Mouse (Mus musculus) neural tube, embryonic 13.5 days (tissue): ENCODE measurements at regions not wholly inside any gene's neighbourhood (a gene's known extent, or its start where the extent isn't known, plus 50 kb on each side); places are given as distances from the start of the nearest gene placed in this dataset.

Experiments used
- ATAC-seq: fragments of 200-750 bp; cut with Nextera tagmentation; 2 replicates; pipeline ENCODE4 v1.8.0; 2017; ENCODE audit warnings: low read depth, mild to moderate bottlenecking, moderate TSS enrichment, moderate library complexity
- H3K27ac ChIP-seq: fragments of 300-500 bp; sonication (generic); replicated peaks from 2 replicates; pipeline ENCODE4 v1.5.1; 2015; ENCODE audit warnings: moderate library complexity, mild to moderate bottlenecking, inconsistent platforms
- H3K27me3 ChIP-seq: fragments of 300-500 bp; sonication (generic); 2 replicates; pipeline ENCODE4 v1.6.1; 2015; ENCODE audit warnings: mild to moderate bottlenecking, inconsistent platforms
- H3K36me3 ChIP-seq: fragments of 300-500 bp; sonication (generic); 2 replicates; pipeline ENCODE4 v1.6.1; 2015; ENCODE audit warnings: mild to moderate bottlenecking, inconsistent platforms
- H3K4me1 ChIP-seq: fragments of 300-500 bp; sonication (generic); replicated peaks from 2 replicates; pipeline ENCODE4 v1.6.1; 2015; ENCODE audit warnings: inconsistent platforms
- H3K4me2 ChIP-seq: fragments of 300-500 bp; sonication (generic); 2 replicates; pipeline ENCODE4 v1.6.1; 2015; ENCODE audit warnings: inconsistent platforms, mild to moderate bottlenecking, moderate library complexity
- H3K4me3 ChIP-seq: fragments of 300-500 bp; sonication (generic); 2 replicates; pipeline ENCODE4 v1.5.1; 2015; ENCODE audit warnings: mild to moderate bottlenecking, inconsistent platforms
- H3K9ac ChIP-seq: fragments of 300-500 bp; sonication (generic); 2 replicates; pipeline ENCODE4 v1.6.1; 2015; ENCODE audit warnings: moderate library complexity, mild to moderate bottlenecking, inconsistent platforms
- H3K9me3 ChIP-seq: fragments of 300-500 bp; sonication (generic); 2 replicates; pipeline ENCODE4 v1.6.1; 2016; ENCODE audit warnings: inconsistent platforms
- WGBS: fragments of 180-500 bp; shearing (Covaris S2); methylation state at CpG from one replicate; pipeline ENCODE4 v1.1.7; 2015; 5-methylcytosine and 5-hydroxymethylcytosine counted together

GRCm38 (mm10) chr14:91463910-91464309 lies 2426.6 kb downstream of the Pcdh9 start:
- no peak for ATAC-seq
- Histone ChIP-seq H3K27me3 (no peaks in the 10 kb centered on the region), H3K9ac (no peak overlapping the region), H3K9me3 (peaks cover 6% of the 10 kb centered on the region; the same call in 1 of the 2 replicates), H3K4me1 (no peaks in the 10 kb centered on the region), H3K27ac (no peak overlapping the region), H3K4me2 (no peak overlapping the region), H3K4me3 (no peak overlapping the region), H3K36me3 (no peaks in the 10 kb centered on the region)
- 59% methylated on average over 3 of the region's 3 CpGs for WGBS

DNA sequence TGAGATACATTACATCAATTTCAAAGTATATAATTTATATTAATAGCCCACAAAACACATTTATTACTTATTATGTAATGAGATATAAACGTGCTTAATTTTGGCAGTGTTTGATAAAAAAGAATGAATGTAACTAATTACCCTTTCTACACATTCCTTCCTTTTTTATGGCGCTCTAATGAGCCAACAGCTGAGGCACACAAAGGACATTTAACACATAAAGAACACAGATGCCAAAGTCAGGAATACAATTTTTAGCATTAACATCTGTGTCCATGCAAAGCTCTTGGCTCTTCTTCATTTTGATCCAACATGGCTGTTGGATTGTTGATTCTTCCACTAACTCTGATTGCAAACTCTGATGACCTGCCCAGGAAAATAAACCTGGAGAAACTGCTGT lies 2427.8 kb downstream of the Pcdh9 start:
- Histone ChIP-seq H3K27ac (no peak overlapping the region), H3K4me2 (no peak overlapping the region), H3K9ac (no peak overlapping the region), H3K4me3 (no peak overlapping the region), H3K27me3 (no peaks in the 10 kb centered on the region), H3K4me1 (no peaks in the 10 kb centered on the region), H3K9me3 (peaks cover 6% of the 10 kb centered on the region; the same call in 1 of the 2 replicates), H3K36me3 (no peaks in the 10 kb centered on the region)
- 51% methylated on average over 2 of the region's 2 CpGs for WGBS
- ATAC-seq, result no peak

GRCm38 (mm10) chr14:91458756-91459155 lies 2431.7 kb downstream of the Pcdh9 start:
- Histone ChIP-seq H3K27me3 (no peaks in the 10 kb centered on the region), H3K9me3 (no peaks in the 10 kb centered on the region), H3K4me1 (no peaks in the 10 kb centered on the region), H3K9ac (no peak overlapping the region), H3K4me3 (no peak overlapping the region), H3K36me3 (no peaks in the 10 kb centered on the region), H3K27ac (no peak overlapping the region), H3K4me2 (no peak overlapping the region)
- 86% methylated on average over 4 of the region's 4 CpGs for WGBS
- no peak for ATAC-seq
